Mouse (Mus musculus) left cerebral cortex, adult 18-20 months (tissue): ENCODE measurements around the gene Slc16a7. TPM values are rescaled to one million over a fixed set of nuclear protein-coding genes. Genes with fewer than 3 reads are reported as not detected.

Source experiments
- DNase-seq, 2 experiments: peaks; one replicate each; pipeline ENCODE4 v3.0.0; 2021 to 2022; ENCODE audit warnings: low spot score in 2 of 2, mixed read lengths in 1 of 2
- total RNA-seq, 2 experiments: library from RNA; stranded (reverse); gene quantifications; 2 replicates each; pipeline ENCODE4 v1.2.3; 2021

The Slc16a7 gene
- total RNA-seq, 2 experiments from 2014 or later, result 46.8 to 53.9 TPM

DNA sequence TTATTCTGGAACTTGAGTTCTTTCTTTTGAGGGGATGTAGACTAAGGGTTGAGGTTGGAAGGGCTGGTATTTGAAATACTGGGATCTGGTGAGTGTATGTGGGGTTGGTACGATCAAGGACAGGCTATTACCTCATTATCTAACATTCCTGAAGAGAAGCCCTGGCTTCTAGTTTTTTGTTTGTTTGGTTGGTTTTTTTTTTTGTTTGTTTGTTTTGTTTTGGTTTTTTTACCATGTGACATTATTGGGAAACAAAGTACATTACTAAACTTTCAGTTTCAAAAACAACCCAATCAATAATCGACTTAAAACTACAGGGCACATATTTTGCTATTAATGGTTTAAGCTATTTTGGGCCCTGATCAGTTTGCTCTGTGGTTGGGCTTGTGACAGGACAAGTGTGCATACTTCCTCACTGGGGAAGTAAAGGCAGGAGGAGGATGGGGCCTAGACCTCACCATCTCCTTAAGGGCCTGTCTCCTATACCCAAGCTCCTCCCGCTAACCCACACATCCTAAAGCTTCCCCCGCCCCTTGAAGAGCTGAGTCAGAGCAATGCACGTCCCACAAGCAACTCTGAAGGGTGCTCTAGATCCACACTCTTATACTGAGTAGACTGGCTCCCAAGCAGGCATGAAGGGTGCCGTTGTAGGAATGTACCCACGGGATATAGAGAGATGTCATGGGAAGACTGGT is 64.2 kb downstream of the Slc16a7 start:
- no peak for DNase-seq

GRCm38 (mm10) chr10:125324149-125324834 is 65.0 kb downstream of the Slc16a7 start:
- no peak for DNase-seq

- no peak for DNase-seq
Measured at GRCm38 (mm10) chr10:125321446-125322428, 67.5 kb downstream of the Slc16a7 start.

DNA sequence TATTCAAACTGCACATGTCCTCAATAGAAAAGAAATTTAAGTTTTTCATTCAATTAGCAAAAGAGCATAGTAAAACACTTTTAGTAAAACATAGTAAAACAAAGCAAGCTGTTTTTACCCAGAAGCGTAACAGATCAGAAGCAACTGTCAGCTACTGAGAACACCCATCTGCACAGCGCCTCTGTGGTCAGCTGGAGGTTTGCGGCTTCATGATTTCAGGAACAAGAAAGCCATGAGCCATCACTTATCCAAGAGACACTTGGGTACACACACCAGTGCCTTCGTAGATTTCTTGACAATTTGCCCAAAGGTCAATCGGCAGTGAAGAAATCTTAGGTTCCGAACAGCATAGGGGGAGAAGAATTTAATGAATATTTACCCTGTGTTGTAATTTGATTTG is 71.9 kb downstream of the Slc16a7 start:
- DNase-seq, result no peak

DNA sequence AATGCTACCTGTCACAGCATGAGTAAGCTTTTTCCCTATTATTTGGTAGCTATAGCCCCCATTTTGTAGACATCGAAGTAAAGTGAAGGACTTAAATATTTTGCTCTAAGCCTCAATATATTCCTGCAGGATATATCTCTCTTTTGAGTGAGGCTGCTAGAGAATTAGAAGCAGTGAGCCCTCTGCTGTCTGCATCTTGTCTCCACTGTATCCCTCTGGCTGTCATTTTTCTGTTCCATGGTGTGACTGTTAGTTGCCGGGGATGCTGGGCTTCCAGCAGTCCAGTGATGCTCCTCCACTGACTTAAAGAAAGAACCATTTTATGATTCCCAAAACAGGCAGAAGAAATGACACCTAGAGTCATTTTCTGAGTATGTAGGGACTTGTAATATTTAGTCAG is 78.4 kb downstream of the Slc16a7 start:
- DNase-seq, result no peak

DNA sequence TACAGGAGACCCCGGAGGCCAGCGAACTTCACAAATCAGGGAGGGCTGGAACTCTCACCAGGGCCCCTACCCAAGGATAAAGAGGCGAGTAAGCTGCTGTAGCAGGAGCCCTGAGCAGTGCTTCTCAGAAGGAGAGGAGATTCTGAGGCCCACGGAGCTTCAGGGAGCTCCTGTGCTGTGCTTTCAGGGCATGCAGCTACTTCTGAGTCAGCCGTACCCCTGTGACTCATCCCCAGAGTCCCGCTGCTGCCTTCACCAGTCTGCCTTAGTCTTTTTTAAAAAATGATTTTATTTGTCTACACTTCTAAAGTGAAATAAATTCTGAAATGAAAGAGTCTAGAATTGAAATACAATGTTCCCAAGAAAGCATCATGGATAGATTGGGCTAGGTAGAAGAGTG is 91.2 kb downstream of the Slc16a7 start:
- peak; percentile 49 to 60 for DNase-seq

- DNase-seq, result no peak
Measured at GRCm38 (mm10) chr10:125290320-125290719, 98.9 kb downstream of the Slc16a7 start.

GRCm38 (mm10) chr10:125288560-125288959 is 100.7 kb downstream of the Slc16a7 start:
- DNase-seq, result no peak

- DNase-seq, result no peak
Measured at GRCm38 (mm10) chr10:125285386-125285785, 103.9 kb downstream of the Slc16a7 start.

- no peak for DNase-seq
Measured at GRCm38 (mm10) chr10:125275149-125275848, 114.0 kb downstream of the Slc16a7 start.

DNA sequence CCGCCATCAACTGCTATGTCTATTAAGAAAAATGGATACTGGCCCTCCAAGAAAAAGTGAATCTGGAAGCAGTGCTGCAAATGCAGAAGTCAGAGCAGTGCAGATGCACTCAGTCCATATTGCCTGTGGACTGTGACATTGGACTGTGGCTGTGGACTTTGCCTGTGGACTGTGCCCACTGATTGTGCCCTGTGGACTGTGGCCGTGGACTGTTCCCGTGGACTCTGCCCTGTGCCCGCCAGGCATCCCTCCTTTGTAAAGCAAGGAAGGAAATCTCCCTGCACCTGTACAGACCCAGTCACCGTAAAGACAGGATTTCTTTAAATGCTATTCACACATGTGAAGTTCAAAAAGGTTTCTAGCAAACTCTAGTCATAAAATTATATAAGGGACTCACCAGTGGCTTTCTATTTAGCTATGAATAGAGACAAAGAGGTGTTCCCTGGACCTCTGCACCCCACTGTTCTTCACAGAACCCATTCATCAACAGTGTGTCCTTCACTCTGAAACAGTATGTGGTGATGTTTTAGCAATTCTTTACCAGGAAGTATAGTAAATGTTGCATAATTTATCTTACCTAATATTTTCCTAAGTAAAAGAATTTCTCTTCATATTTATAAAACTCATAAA is 114.6 kb downstream of the Slc16a7 start:
- DNase-seq, result no peak

- no peak for DNase-seq
Measured at GRCm38 (mm10) chr10:125273759-125274158, 115.5 kb downstream of the Slc16a7 start.

- no peak for DNase-seq
Measured at GRCm38 (mm10) chr10:125271448-125271847, 117.8 kb downstream of the Slc16a7 start.

DNA sequence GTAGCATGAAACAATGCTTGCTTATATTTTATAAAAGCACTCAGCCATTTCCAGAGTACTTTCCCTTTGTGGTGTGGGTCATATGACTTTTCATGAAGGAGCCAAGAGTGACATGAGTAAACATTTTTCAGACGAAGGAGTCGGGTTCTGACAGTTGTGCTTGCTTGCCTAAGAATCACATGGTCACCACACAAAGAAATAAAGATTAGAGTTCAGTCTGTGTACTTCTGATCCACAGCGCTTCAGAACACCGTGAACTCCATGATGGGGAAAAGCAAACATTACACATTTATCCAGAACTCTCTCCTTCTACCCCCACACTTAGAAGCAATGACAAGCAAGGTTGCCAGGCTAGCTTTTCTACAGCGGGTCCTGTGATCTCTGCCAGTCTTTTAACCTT is 119.0 kb downstream of the Slc16a7 start:
- DNase-seq, result no peak

DNA sequence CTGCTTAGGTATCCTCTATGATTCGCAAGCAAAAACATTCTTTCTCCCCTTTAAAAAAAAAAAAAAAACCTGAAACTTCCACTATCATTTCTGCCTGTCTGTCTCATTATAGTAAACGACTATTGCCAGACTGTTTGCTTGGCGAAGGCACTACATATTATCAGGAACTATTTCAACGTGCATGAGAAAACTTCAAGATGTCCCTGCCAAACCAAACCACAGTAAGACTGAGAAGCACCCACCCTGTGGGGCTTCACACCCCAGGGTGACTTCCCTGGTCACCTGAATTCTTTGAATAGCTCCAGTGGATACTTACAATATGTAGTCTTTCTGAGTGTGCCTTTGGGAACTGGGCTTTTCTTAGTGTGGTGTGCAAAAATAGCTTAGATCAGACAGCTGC is 122.9 kb downstream of the Slc16a7 start:
- DNase-seq, result no peak

DNA sequence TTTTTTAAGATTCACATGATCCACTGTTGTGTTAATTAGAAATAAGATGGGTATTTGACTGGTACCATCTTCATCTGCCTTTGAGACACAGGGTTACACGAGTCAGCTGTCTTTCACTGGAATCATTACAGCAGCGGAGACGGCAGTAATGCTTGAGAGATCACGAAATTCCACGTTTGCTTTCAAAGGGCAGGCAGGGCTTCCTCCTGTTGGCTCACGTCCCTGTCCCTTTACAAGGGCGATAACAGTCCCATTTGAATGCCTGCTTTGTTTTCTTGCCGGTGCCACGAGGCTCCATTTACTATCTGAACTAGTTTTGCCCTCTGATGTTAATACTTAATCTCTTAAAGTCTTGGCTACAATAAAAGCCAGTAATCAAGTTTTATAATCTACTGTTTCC is 123.4 kb downstream of the Slc16a7 start:
- no peak for DNase-seq

GRCm38 (mm10) chr10:125265467-125265866 is 123.8 kb downstream of the Slc16a7 start:
- DNase-seq, result peak in 1 of 2 experiments; percentile 33

DNA sequence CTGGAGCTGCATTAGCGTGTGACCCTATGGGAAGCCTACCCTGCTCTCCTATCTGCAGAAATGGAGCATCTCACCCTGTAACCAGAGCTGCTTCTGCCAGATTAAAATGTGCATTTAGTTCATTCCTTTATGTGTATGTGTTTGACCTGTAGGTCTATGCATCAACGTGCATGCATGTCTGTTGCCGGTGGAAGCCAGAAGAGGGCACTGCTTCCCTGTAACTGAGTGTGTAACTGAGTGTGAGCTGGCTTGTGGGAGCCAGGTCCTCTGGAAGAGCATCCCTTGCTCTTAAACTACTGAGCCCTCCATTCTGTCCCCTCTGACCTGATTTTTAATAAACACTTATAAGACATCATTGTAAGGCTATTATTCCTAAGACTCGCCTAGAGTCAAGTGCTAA is 124.3 kb downstream of the Slc16a7 start:
- DNase-seq, result peak; percentile 59 to 70

DNA sequence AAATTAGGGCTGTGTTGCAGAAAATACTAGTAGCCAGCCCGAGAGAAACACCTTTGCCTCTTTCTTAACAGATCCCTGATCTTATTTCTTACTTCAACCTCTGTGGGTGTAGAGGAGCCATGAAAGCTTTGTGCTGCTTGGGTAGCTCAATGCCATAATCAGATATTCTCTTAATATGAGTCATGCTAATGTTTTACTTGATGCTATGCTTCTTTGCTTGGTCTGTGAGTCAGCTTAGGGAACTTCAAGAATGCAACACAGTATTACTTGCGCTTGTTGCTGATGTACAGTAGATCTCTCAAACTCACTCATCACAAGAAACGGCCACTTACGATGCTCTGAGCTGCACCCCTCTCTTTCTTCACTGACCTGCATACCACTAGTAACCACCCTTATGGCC is 133.4 kb downstream of the Slc16a7 start:
- DNase-seq, result no peak

GRCm38 (mm10) chr10:125214536-125214935 is 174.7 kb downstream of the Slc16a7 start:
- no peak for DNase-seq

DNA sequence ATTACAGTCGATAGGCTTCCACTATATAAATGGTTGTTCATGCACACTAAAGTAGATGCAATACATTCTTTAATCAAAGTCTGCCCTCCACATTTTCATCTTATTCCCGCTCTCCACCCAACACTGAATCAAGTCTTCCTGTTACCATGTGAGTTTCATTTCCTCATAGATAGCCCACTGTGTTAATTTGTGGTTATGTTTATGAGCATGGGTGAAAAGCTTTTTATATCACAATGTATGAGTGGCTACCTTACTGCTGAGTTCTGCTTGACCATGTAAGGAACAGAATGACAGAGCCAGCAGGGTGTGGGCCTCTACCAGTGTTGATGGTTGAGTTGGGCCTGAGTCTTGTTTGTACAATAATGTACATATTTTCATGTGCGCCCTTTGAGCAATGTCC is 175.5 kb downstream of the Slc16a7 start:
- DNase-seq, result no peak
